Mouse (Mus musculus) forebrain, embryonic 14.5 days (tissue): Measurements from ENCODE around the gene Hmg20a. TPM values are rescaled to one million over a fixed set of nuclear protein-coding genes. Genes with fewer than 3 reads are reported as not detected.

Experiments used
- polyA plus RNA-seq: library from polyadenylated mRNA; unstranded; fragments of >200 nt; fragmentation: Nextera tagmentation; extraction: Ambion mirVana; gene quantifications from 2 replicates; pipeline ENCODE4 v1.2.1, GENCODE M21; 2014

Gene Hmg20a
- polyA plus RNA-seq, 1 experiment from 2014 or later = 65.7 TPM

Other genes with a start within 250 kb of the Hmg20a start
- gene Peak1, start 542 bp upstream of the Hmg20a start, polyA plus RNA-seq = 2.5 and 4.1 TPM in 2 replicates